Mouse (Mus musculus): ENCODE data around the gene Ribc2.

GRCm38 (mm10) chr15:85143747-85144146, 11.9 kb downstream of the Ribc2 start:
- TF ChIP-seq CTCF (conservative IDR thresholded peaks at IDR 0.05; ENCODE audit: insufficient read depth, insufficient read length, low read depth, low read length) (0 out of 2 replicates have a peak, but pooled peaks have one; percentile 16), POLR2A (IDR thresholded peaks at IDR 0.05; ENCODE audit: low read depth, low read length) (no peak)

Data from kidney, adult 2 months (tissue).